Mouse (Mus musculus) embryonic fibroblast, embryonic 13.5 days (primary cell): ENCODE measurements around the gene Milr1.

ENCODE experiments used
- CTCF ChIP-seq: IDR thresholded peaks from 2 replicates; pipeline ENCODE4 v1.5.1; 2011; ENCODE audit warnings: mild to moderate bottlenecking, control low read depth, low read length, moderate library complexity, borderline replicate concordance; ENCODE audit not compliant: insufficient read depth
- POLR2A ChIP-seq: IDR thresholded peaks from 2 replicates; pipeline ENCODE4 v1.6.1; 2011; ENCODE audit warnings: low read depth, mild to moderate bottlenecking, control low read depth, low read length, moderate library complexity

DNA sequence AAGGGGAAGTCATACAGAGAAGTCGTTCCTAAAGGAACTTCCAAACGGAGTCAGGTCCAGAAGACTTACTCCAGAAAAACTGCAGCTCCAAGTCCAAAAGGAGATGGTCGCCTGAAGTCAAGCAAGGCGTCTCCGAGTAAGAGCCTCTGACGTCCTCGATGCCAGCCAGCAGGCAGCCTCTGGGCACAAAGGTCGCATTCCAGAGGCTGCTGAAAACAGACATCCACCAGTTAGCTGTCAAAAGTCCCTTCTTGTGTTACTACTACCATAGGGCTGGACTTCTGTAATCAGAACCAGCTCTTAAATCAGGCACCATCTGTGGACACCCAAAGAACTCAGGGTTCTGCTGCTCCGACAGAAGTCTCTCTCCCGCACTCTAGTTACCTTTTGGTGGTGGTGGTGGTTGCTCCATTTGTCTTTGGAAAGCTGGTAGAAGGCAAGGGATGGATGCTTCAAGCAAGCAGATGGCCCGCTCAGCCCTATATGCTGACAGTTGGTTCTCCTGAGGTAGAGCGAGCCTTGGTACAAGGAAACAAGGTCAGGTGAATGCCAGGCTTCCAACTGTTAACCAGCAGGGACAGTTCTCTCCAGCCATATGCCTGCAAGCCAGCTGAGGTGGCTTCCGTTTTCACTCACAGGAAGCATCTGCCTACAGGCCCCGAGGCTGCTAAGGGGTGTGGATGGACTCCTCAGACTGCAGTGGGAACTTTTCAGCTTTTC is 63.7 kb downstream of the Milr1 start:
- TF ChIP-seq POLR2A, result no peak
- no peak for TF ChIP-seq CTCF
